Mouse (Mus musculus) thymus, adult 2 months (tissue): Measurements from ENCODE around the gene Zscan4-ps1.
"Not testable (repeated sequence)": the region's sequence is repeated elsewhere in the genome, so short reads cannot be mapped to it uniquely, and the experiment has no call there.

Experiments
- CTCF ChIP-seq: fragments of 200-500 bp; IDR thresholded peaks from 2 replicates; pipeline ENCODE4 v1.5.1; 2012; ENCODE audit warnings: mild to moderate bottlenecking, control low read depth, low read length, moderate library complexity, borderline replicate concordance; ENCODE audit not compliant: control insufficient read depth, poor library complexity, insufficient read depth; ENCODE audit errors: extremely low read depth
- POLR2A ChIP-seq: fragments of 200-500 bp; IDR thresholded peaks from 2 replicates; pipeline ENCODE4 v1.6.1; 2012; ENCODE audit warnings: mild to moderate bottlenecking, low read length, control low read depth, moderate library complexity; ENCODE audit not compliant: control insufficient read depth, poor library complexity, insufficient read depth; ENCODE audit errors: extremely low read depth

GRCm38 (mm10) chr7:11069591-11069990, at the start of gene Zscan4-ps1:
- not testable (repeated sequence) for TF ChIP-seq CTCF, POLR2A
